Mouse (Mus musculus) liver, embryonic 11.5 days (tissue): Measurements from ENCODE around the gene Shbg. TPM values are rescaled to one million over a fixed set of nuclear protein-coding genes. Genes with fewer than 3 reads are reported as not detected.
A peak's percentile ranks its signal among the peaks of the same experiment; 100 is the strongest.

Source experiments
- ATAC-seq: fragments of 200-750 bp; cut with Nextera tagmentation; replicated peaks from 2 replicates; pipeline ENCODE4 v1.8.0; 2017; ENCODE audit warnings: moderate number of reproducible peaks, mild to moderate bottlenecking, moderate TSS enrichment, moderate library complexity; ENCODE audit not compliant: low FRiP score
- DNase-seq: peaks from one replicate; pipeline ENCODE4 v3.0.0-alpha.2; 2017; ENCODE audit warnings: low spot score
- H3K27ac ChIP-seq: fragments of 300-500 bp; sonication (generic); 2 replicates; pipeline ENCODE4 v1.5.1; 2014; ENCODE audit warnings: mild to moderate bottlenecking, low read depth, low read length, control low read depth
- H3K27me3 ChIP-seq: fragments of 300-500 bp; sonication (generic); replicated peaks from 2 replicates; pipeline ENCODE4 v1.6.1; 2014; ENCODE audit warnings: low read length, mixed read lengths; ENCODE audit not compliant: control insufficient read depth, insufficient read depth
- H3K36me3 ChIP-seq: fragments of 300-500 bp; sonication (generic); 2 replicates; pipeline ENCODE4 v1.6.1; 2014; ENCODE audit warnings: mild to moderate bottlenecking, low read length, moderate library complexity, mixed read lengths; ENCODE audit not compliant: control insufficient read depth, insufficient read depth
- H3K4me1 ChIP-seq: fragments of 300-500 bp; sonication (generic); replicated peaks from 2 replicates; pipeline ENCODE4 v1.6.1; 2014; ENCODE audit warnings: low read length, mixed read lengths; ENCODE audit not compliant: control insufficient read depth, insufficient read depth
- H3K4me2 ChIP-seq: fragments of 300-500 bp; sonication (generic); 2 replicates; pipeline ENCODE4 v1.6.1; 2014; ENCODE audit warnings: mild to moderate bottlenecking, control low read depth, moderate library complexity
- H3K4me3 ChIP-seq: fragments of 300-500 bp; sonication (generic); 2 replicates; pipeline ENCODE4 v1.5.1; 2014; ENCODE audit warnings: low read depth, low read length, control low read depth
- H3K9ac ChIP-seq: fragments of 300-500 bp; sonication (generic); 2 replicates; pipeline ENCODE4 v1.6.1; 2014; ENCODE audit warnings: low read depth, low read length, control low read depth
- H3K9me3 ChIP-seq: fragments of 300-500 bp; sonication (generic); 2 replicates; pipeline ENCODE4 v1.6.1; 2016; ENCODE audit warnings: low read length, inconsistent platforms, mixed read lengths; ENCODE audit not compliant: control insufficient read depth
- WGBS: fragments of 180-500 bp; shearing (Covaris S2); extraction: QIAGEN DNeasy Blood & Tissue Kit; methylation state at CpG from one replicate; pipeline ENCODE4 v1.1.7; 2014; 5-methylcytosine and 5-hydroxymethylcytosine counted together
- polyA plus RNA-seq: library from polyadenylated mRNA; unstranded; fragments of >200 nt; fragmentation: Nextera tagmentation; extraction: Ambion mirVana; gene quantifications from 2 replicates; pipeline ENCODE4 v1.2.1, GENCODE M21; 2014

Shbg gene
- polyA plus RNA-seq, 1 experiment from 2014 or later: 42.9 TPM

GRCm38 (mm10) chr11:69584937-69585336, 32.8 kb downstream of the Shbg start:
- H3K27ac ChIP-seq: peak overlapping the region; percentile 83
- DNase-seq: no peak
- H3K4me2 ChIP-seq: peak overlapping the region; percentile 62
- H3K4me3 ChIP-seq: peak overlapping the region; percentile 1; the same call in 1 of the 2 replicates
- no peaks in the 10 kb centered on the region for H3K9me3 ChIP-seq
- peaks cover 30% of the 10 kb centered on the region for H3K36me3 ChIP-seq
- ATAC-seq: no peak
- peak overlapping the region; percentile 47 for H3K9ac ChIP-seq
- H3K4me1 ChIP-seq: peaks cover 57% of the 10 kb centered on the region
- 89% methylated on average over 13 of the region's 13 CpGs for WGBS
- H3K27me3 ChIP-seq: no peaks in the 10 kb centered on the region

- Histone ChIP-seq H3K27ac (peak overlapping the region; percentile 83), H3K4me2 (peak overlapping the region; percentile 62)
- 77% methylated on average over 7 of the region's 7 CpGs for WGBS
These were observed 33.7 kb downstream of the Shbg start for GRCm38 (mm10) chr11:69584008-69584407.

GRCm38 (mm10) chr11:69582230-69582805, 35.4 kb downstream of the Shbg start:
- DNase-seq (no peak), ATAC-seq (no peak)
- Histone ChIP-seq H3K4me2 (peak overlapping the region; percentile 85), H3K4me1 (peaks cover 51% of the 10 kb centered on the region), H3K27me3 (no peaks in the 10 kb centered on the region), H3K4me3 (peak overlapping the region; percentile 71), H3K9ac (peak overlapping the region; percentile 92), H3K9me3 (no peaks in the 10 kb centered on the region), H3K36me3 (peaks cover 5% of the 10 kb centered on the region), H3K27ac (peak overlapping the region; percentile 95; the same call in 1 of the 2 replicates)
- 53% methylated on average over 9 of the region's 9 CpGs for WGBS

More at GRCm38 (mm10) chr11:69584008-69584407, 33.7 kb downstream of the Shbg start:
- ATAC-seq: no peak
- Histone ChIP-seq H3K9ac (no peak overlapping the region), H3K9me3 (no peaks in the 10 kb centered on the region), H3K4me3 (no peak overlapping the region), H3K27me3 (no peaks in the 10 kb centered on the region), H3K4me1 (peaks cover 50% of the 10 kb centered on the region), H3K36me3 (peaks cover 20% of the 10 kb centered on the region)
- DNase-seq: no peak

GRCm38 (mm10) chr11:69581814-69582213, 35.9 kb downstream of the Shbg start:
- Histone ChIP-seq H3K4me1 (peaks cover 52% of the 10 kb centered on the region), H3K4me2 (peak overlapping the region; percentile 85), H3K27me3 (no peaks in the 10 kb centered on the region), H3K9me3 (no peaks in the 10 kb centered on the region), H3K9ac (peak overlapping the region; percentile 92), H3K27ac (peak overlapping the region; percentile 95), H3K4me3 (peak overlapping the region; percentile 71), H3K36me3 (peaks cover under 1% of the 10 kb centered on the region; the same call in 1 of the 2 replicates)
- WGBS: 3% methylated on average over 8 of the region's 8 CpGs
- ATAC-seq (no peak), DNase-seq (no peak)

- WGBS: under 1% methylated on average over 36 of the region's 36 CpGs
- Histone ChIP-seq H3K9ac (peak overlapping the region; percentile 92), H3K27ac (peak overlapping the region; percentile 95), H3K4me3 (peak overlapping the region; percentile 71), H3K27me3 (no peaks in the 10 kb centered on the region), H3K9me3 (no peaks in the 10 kb centered on the region), H3K36me3 (no peaks in the 10 kb centered on the region), H3K4me1 (peaks cover 53% of the 10 kb centered on the region), H3K4me2 (peak overlapping the region; percentile 85)
- DNase-seq (peak; percentile 88), ATAC-seq (peak; percentile 80)
These were observed 36.5 kb downstream of the Shbg start for GRCm38 (mm10) chr11:69581147-69581688.

GRCm38 (mm10) chr11:69580572-69581146, 37.0 kb downstream of the Shbg start:
- Histone ChIP-seq H3K36me3 (no peaks in the 10 kb centered on the region), H3K9ac (peak overlapping the region; percentile 92), H3K4me3 (peak overlapping the region; percentile 71), H3K9me3 (no peaks in the 10 kb centered on the region), H3K27me3 (no peaks in the 10 kb centered on the region), H3K27ac (peak overlapping the region; percentile 95), H3K4me2 (peak overlapping the region; percentile 85), H3K4me1 (peaks cover 53% of the 10 kb centered on the region)
- DNase-seq (no peak), ATAC-seq (no peak)
- WGBS: under 1% methylated on average over 25 of the region's 25 CpGs

GRCm38 (mm10) chr11:69580091-69580514, 37.6 kb downstream of the Shbg start, which contains the start of the genes Wrap53 and Trp53:
TSS of gene Wrap53 (minus strand) at chr11:69580255.
TSS of gene Trp53 (plus strand) at chr11:69580359.
- peak; percentile 62 for ATAC-seq
- Histone ChIP-seq H3K4me1 (peaks cover 53% of the 10 kb centered on the region), H3K4me2 (peak within 1 kb of the TSS; percentile 87), H3K27me3 (no peaks in the 10 kb centered on the region), H3K9ac (peak within 1 kb of the TSS; percentile 92), H3K4me3 (peak within 1 kb of the TSS; percentile 71), H3K36me3 (no peaks in the 10 kb centered on the region; the same call in 1 of the 2 replicates), H3K9me3 (no peaks in the 10 kb centered on the region), H3K27ac (peak within 1 kb of the TSS; percentile 95)
- WGBS: under 1% methylated on average over 13 of the region's 13 CpGs
- DNase-seq: peak; percentile 84

GRCm38 (mm10) chr11:69579128-69580017, 38.3 kb downstream of the Shbg start:
- Histone ChIP-seq H3K4me1 (peaks cover 46% of the 10 kb centered on the region), H3K9ac (peak overlapping the region; percentile 92), H3K36me3 (peaks cover 3% of the 10 kb centered on the region; the same call in 1 of the 2 replicates), H3K27me3 (no peaks in the 10 kb centered on the region), H3K4me2 (peak overlapping the region; percentile 87), H3K9me3 (no peaks in the 10 kb centered on the region), H3K27ac (peak overlapping the region; percentile 95), H3K4me3 (peak overlapping the region; percentile 71)
- ATAC-seq: peak; percentile 84
- 2% methylated on average over 39 of the region's 39 CpGs for WGBS
- peak; percentile 99 for DNase-seq
